Mouse (Mus musculus) adrenal gland, adult 8-10 months (tissue): ENCODE results near the gene Ildr2. TPM values are rescaled to one million over a fixed set of nuclear protein-coding genes. Genes with fewer than 3 reads are reported as not detected.
A peak's percentile ranks its signal among the peaks of the same experiment; 100 is the strongest.

Experiments
- DNase-seq: peaks from one replicate; pipeline ENCODE4 v3.0.0; 2022
- total RNA-seq, 4 experiments: library from RNA; stranded (reverse); gene quantifications; 2 replicates each; pipeline ENCODE4 v1.2.4; 2022

Gene Ildr2
- total RNA-seq, 4 experiments from 2014 or later: 4.0 to 16.9 (median 10.1) TPM

- DNase-seq: no peak
Measured at GRCm38 (mm10) chr1:166343586-166343985, 89.6 kb downstream of the Ildr2 start.

- DNase-seq: no peak
Measured at GRCm38 (mm10) chr1:166344300-166345077, 90.5 kb downstream of the Ildr2 start.

GRCm38 (mm10) chr1:166345602-166346001 lies 91.7 kb downstream of the Ildr2 start:
- DNase-seq: no peak

GRCm38 (mm10) chr1:166346906-166347305 lies 93.0 kb downstream of the Ildr2 start:
- no peak for DNase-seq

GRCm38 (mm10) chr1:166349341-166349740 lies 95.4 kb downstream of the Ildr2 start:
- DNase-seq: no peak

GRCm38 (mm10) chr1:166349751-166350150 lies 95.8 kb downstream of the Ildr2 start:
- DNase-seq: no peak

- DNase-seq: peak; percentile 64
Measured at GRCm38 (mm10) chr1:166360157-166360855, 106.4 kb downstream of the Ildr2 start.

GRCm38 (mm10) chr1:166360896-166361295 lies 107.0 kb downstream of the Ildr2 start:
- no peak for DNase-seq

- no peak for DNase-seq
Measured at GRCm38 (mm10) chr1:166361842-166362241, 107.9 kb downstream of the Ildr2 start.

GRCm38 (mm10) chr1:166362659-166363058 lies 108.7 kb downstream of the Ildr2 start:
- no peak for DNase-seq

GRCm38 (mm10) chr1:166363122-166363521 lies 109.2 kb downstream of the Ildr2 start:
- DNase-seq: no peak

Other genes starting within 250 kb of the Ildr2 start
- under 1 TPM in 3 of 4 experiments, not detected in 1; 0.21 to 0.22 (median 0.22) TPM for gene Dusp27, start 126.2 kb upstream of the Ildr2 start, total RNA-seq
- gene Gpa33, start 123.9 kb upstream of the Ildr2 start, total RNA-seq: under 1 TPM in 2 of 4 experiments, not detected in 2; 0.56 to 0.62 TPM
- gene Mael, start 15.4 kb upstream of the Ildr2 start, total RNA-seq: not detected
- 10 to 100 TPM; 20.6 to 26.8 (median 22.8) TPM for gene Tada1, start 125.0 kb downstream of the Ildr2 start, total RNA-seq
- gene Pogk, start 155.7 kb downstream of the Ildr2 start, total RNA-seq: 10 to 100 TPM; 30.0 to 43.1 (median 38.9) TPM
- not detected for gene Gm4846, start 243.4 kb downstream of the Ildr2 start, total RNA-seq